9 mouse cellular contexts compared by ENCODE assay signal in genomic region chr11:103198911-103199803, GRCm38 (mm10). TPM values are rescaled to one million over a fixed set of nuclear protein-coding genes. Genes with fewer than 3 reads are reported as not detected.
A peak's percentile ranks its signal among the peaks of the same experiment; 100 is the strongest.
DNase-seq lines count a peak whose midpoint lies in the region; ATAC-seq and TF ChIP-seq lines count a peak whose summit lies in the region.
"Had no signal": no experiment of that assay in that cellular context is flagged by ENCODE, and none has a peak within 500 bp of the region (broad histone marks: within the 10 kb centered on the region; RNA-seq: fewer than 3 reads in every experiment).

No protein-coding gene starts in this region.

- peak; percentile 94 for DNase-seq in heart, adult 11 months
- DNase-seq in heart, adult 8-10 months (ENCODE audit: low spot score) = no peak
- DNase-seq in cerebellum, postnatal 14 days = peak; percentile 91 to 94
- DNase-seq in frontal cortex, postnatal 36 days (ENCODE audit: low spot score in 2 of 2) = peak; percentile 85 to 89
- DNase-seq in kidney, postnatal 0 days (ENCODE audit: low spot score) = no peak
- no peak for DNase-seq in liver, embryonic 13.5 days
- peak; percentile 44 for DNase-seq in retina, embryonic 14.5 days (ENCODE audit: low spot score)
- DNase-seq in spleen, postnatal 10 days (ENCODE audit: low spot score in 2 of 2) = no peak

- H3K9me3 ChIP-seq in kidney, postnatal 0 days (replicated peaks; ENCODE audit: low read length) = no peaks in the 10 kb centered on the region
- no peaks in the 10 kb centered on the region for H3K9me3 ChIP-seq in liver, embryonic 13.5 days (replicated peaks)

- H3K4me3 ChIP-seq in kidney, postnatal 0 days (replicated peaks; ENCODE audit: low read depth, low read length) = peak overlapping the region; percentile 34
- peak overlapping the region; percentile 28; the same call in 1 of the 2 replicates for H3K4me3 ChIP-seq in liver, embryonic 13.5 days (replicated peaks)

- peak overlapping the region; percentile 75 for H3K4me2 ChIP-seq in kidney, postnatal 0 days (ENCODE audit: low read length)
- peak overlapping the region; percentile 46 for H3K4me2 ChIP-seq in liver, embryonic 13.5 days

- H3K27ac ChIP-seq in kidney, postnatal 0 days = no peak overlapping the region
- H3K27ac ChIP-seq in liver, embryonic 13.5 days = no peak overlapping the region

- peaks cover 29% of the 10 kb centered on the region for H3K27me3 ChIP-seq in kidney, postnatal 0 days (ENCODE audit: insufficient read depth, low read length)
- H3K27me3 ChIP-seq in liver, embryonic 13.5 days = peaks cover 51% of the 10 kb centered on the region

- peaks cover 8% of the 10 kb centered on the region for H3K4me1 ChIP-seq in kidney, postnatal 0 days (replicated peaks; ENCODE audit: insufficient read depth, low read length)
- H3K4me1 ChIP-seq in liver, embryonic 13.5 days (replicated peaks) = 0 out of 2 replicates have a peak, but pooled peaks cover 6% of the 10 kb centered on the region

- H3K36me3 ChIP-seq in kidney, postnatal 0 days (ENCODE audit: insufficient read depth, low read length) = no peaks in the 10 kb centered on the region
- H3K36me3 ChIP-seq in liver, embryonic 13.5 days = no peaks in the 10 kb centered on the region

- 3% methylated on average over 47 of the region's 59 CpGs for WGBS in kidney, postnatal 0 days
- 39% methylated on average over 59 of the region's 59 CpGs for WGBS in liver, embryonic 13.5 days (ENCODE audit: insufficient replicate concordance)

- ATAC-seq in kidney, postnatal 0 days (replicated peaks; ENCODE audit: low FRiP score, low read depth) = peak; percentile 57; the same call in 1 of the 2 replicates
- no peak for ATAC-seq in liver, embryonic 13.5 days (ENCODE audit: low read depth)

- H3K9ac ChIP-seq in kidney, postnatal 0 days (ENCODE audit: low read depth, low read length) = peak overlapping the region; percentile 28; the same call in 1 of the 2 replicates
- H3K9ac ChIP-seq in liver, embryonic 13.5 days = no peak overlapping the region

- TF ChIP-seq CTCF in kidney, postnatal 0 days (IDR thresholded peaks at IDR 0.05; ENCODE audit: low read depth) = no peak

RNA-seq across cellular contexts. Expression of gene 1700023F06Rik, which starts 9.2 kb away (rescaled TPM):
- not detected for total RNA-seq in heart, adult 8-10 months (2022)
- 0.37 and 0.47 TPM in 2 replicates for polyA plus RNA-seq in kidney, postnatal 0 days (2015; fragmentation: Nextera tagmentation; extraction: Ambion mirVana)
- not detected in 2 replicates for polyA plus RNA-seq in liver, embryonic 13.5 days (2015; fragmentation: Nextera tagmentation; extraction: Ambion mirVana)

RNA-seq across cellular contexts. Expression of gene Spata32, which starts 19.1 kb away (rescaled TPM):
- not detected for total RNA-seq in heart, adult 8-10 months (2022)
- not detected in 2 replicates for polyA plus RNA-seq in kidney, postnatal 0 days (2015; fragmentation: Nextera tagmentation; extraction: Ambion mirVana)
- not detected in 2 replicates for polyA plus RNA-seq in liver, embryonic 13.5 days (2015; fragmentation: Nextera tagmentation; extraction: Ambion mirVana)
- polyA plus RNA-seq: C2C12 had no signal

RNA-seq across cellular contexts. Expression of gene Fmnl1, which starts 28.2 kb away (rescaled TPM):
- 10 to 100 TPM in 3 of 4 experiments, 1 to 10 TPM in 1; 9.3 to 20.1 (median 13.2) TPM for total RNA-seq in heart, adult 8-10 months (2022)
- 2.6 and 3.4 TPM in 2 replicates for polyA plus RNA-seq in kidney, postnatal 0 days (2015; fragmentation: Nextera tagmentation; extraction: Ambion mirVana)
- 3.0 TPM in 2 replicates for polyA plus RNA-seq in liver, embryonic 13.5 days (2015; fragmentation: Nextera tagmentation; extraction: Ambion mirVana)

Comparison
In these comparisons a context has a peak if more than half of its experiments do, and no peak if none do; other contexts are left out.
1. DNase-seq: peak in heart, adult 11 months (single experiment), cerebellum, postnatal 14 days (2 of 2), frontal cortex, postnatal 36 days (2 of 2) and retina, embryonic 14.5 days (single experiment); none in heart, adult 8-10 months (single experiment), kidney, postnatal 0 days (single experiment), liver, embryonic 13.5 days (single experiment) and spleen, postnatal 10 days (0 of 2).